In the genomic region with DNA sequence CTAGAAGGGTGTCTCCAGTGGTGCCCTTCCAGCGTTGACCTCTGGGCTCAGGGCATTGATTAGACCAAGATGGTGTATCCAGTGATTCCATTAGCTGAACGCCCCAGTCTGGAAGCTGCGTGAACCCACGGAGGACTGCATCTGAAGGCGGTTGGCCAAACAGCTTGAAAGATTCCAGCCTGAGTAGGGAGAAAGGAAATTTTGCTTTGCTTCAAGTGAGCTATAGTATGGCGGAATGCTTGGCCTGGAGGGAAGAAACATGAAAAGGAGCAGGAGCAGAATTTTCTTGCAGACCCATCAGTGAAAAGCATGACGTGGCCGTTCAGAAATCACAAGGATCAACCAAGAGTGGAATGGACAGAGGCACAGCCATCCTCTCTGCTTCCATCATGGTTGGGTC, we compare ENCODE assay signal across 16 mouse cellular contexts.
"Had no signal": no experiment of that assay in that cellular context is flagged by ENCODE, and none has a peak within 500 bp of the region (broad histone marks: within the 10 kb centered on the region; RNA-seq: fewer than 3 reads in every experiment).

No protein-coding gene starts in this region.

- H3K4me3 ChIP-seq: neural tube, embryonic 13.5 days; neural tube, embryonic 15.5 days; stomach, embryonic 15.5 days had no signal

- H3K27ac ChIP-seq: neural tube, embryonic 13.5 days; neural tube, embryonic 15.5 days; stomach, postnatal 0 days had no signal

- H3K36me3 ChIP-seq: neural tube, embryonic 13.5 days; neural tube, embryonic 15.5 days; stomach, embryonic 15.5 days had no signal

- H3K4me1 ChIP-seq: neural tube, embryonic 15.5 days had no signal

- H3K27me3 ChIP-seq: neural tube, embryonic 13.5 days; neural tube, embryonic 15.5 days; stomach, embryonic 15.5 days had no signal

- H3K9ac ChIP-seq: neural tube, embryonic 13.5 days; neural tube, embryonic 15.5 days; stomach, embryonic 15.5 days had no signal

- DNase-seq: retina, postnatal 1 day; right cerebral cortex, adult 18-20 months; right cerebral cortex, postnatal 14 days; right cerebral cortex, postnatal 25 days; right cerebral cortex, postnatal 4 days; spleen, adult 18-20 months; thymus, adult 18-20 months; thymus, adult 2 months; thymus, postnatal 14 days; thymus, postnatal 25 days; thymus, postnatal 36 days; thymus, postnatal 4 days had no signal

- H3K9me3 ChIP-seq: neural tube, embryonic 13.5 days; neural tube, embryonic 15.5 days; stomach, embryonic 15.5 days had no signal

- H3K4me2 ChIP-seq: neural tube, embryonic 13.5 days; neural tube, embryonic 15.5 days; stomach, embryonic 15.5 days had no signal
